Mouse (Mus musculus): ENCODE measurements around the gene Cryz.

DNA sequence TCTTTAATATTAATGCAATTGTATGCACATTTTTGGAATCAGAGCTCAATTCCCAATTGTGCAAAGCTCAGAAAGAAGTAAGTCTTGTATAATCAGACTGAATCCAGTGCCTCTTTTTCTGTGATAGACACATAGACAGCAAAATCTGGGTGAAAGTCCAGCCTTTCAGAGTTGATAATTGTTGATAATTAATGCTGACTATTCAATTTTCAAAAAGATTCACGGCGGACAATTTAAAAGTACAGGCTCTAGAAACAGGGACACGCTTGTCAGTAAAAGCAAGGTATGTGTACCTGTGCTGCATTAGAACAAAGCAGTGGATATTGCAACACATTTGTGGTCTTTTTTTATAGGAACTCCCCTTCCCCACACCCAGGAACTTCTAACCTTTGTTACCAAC is 34.3 kb upstream of the Cryz start:
- TF ChIP-seq CTCF (IDR thresholded peaks at IDR 0.05; ENCODE audit: control insufficient read depth, insufficient read depth, low read length), result no peak
- no peak for TF ChIP-seq POLR2A (IDR thresholded peaks at IDR 0.05; ENCODE audit: borderline replicate concordance, control insufficient read depth, low read depth, low read length)

Measured in bone marrow, adult 2 months (tissue).